Mouse (Mus musculus): Measurements from ENCODE around the gene Upk1a. TPM values are rescaled to one million over a fixed set of nuclear protein-coding genes. Genes with fewer than 3 reads are reported as not detected.

The Upk1a gene
- polyA plus RNA-seq, 1 experiment from 2014 or later: 0.35 TPM

DNA sequence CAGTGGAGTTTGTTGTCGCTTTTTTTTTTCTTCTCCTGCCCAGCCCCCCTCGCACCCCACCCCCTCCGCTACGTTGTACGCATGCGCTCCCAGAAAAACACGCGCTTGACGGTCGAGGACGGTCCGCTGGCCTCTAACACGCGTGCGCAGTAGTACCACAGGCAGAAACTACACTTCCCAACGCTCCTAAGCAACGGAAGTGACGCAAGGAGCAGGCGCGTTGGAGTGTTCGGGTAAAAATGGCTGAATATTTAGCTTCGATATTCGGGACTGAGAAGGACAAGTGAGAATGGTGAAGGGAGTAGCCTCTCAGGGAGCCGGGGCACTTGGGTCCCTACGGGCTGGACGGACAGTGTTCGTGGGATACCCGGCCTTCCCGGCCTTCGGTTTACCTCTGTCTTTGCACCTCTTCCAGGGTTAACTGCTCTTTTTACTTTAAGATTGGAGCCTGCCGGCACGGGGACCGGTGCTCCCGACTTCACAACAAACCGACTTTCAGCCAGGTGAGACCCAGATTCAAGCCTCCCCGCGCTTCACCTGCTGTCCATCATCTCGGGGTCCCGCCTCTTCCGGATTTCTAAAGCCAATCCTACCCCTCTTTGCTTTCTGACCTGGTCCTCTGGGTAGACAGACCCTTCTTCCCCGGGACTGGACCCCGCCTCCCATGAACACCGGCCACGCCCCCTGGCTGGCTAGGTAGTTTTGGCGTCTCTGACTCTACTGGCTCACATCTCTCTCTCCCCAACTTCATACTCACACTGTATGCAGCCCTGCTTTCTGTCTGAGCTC, 49.3 kb downstream of the Upk1a start, which contains the start of the genes U2af1l4, Gm49396 and Psenen:
TSS of gene U2af1l4 (plus strand) at position 185 of the 789 bp plus-strand sequence.
TSS of gene Gm49396 (plus strand) at position 228 of the 789 bp plus-strand sequence.
TSS of gene Psenen (minus strand) at position 511 of the 789 bp plus-strand sequence.
- Histone ChIP-seq H3K9me3 (replicated peaks) (no peaks in the 10 kb centered on the region), H3K27ac (peak within 1 kb of the TSS; percentile 94), H3K36me3 (peaks cover 35% of the 10 kb centered on the region), H3K4me1 (peaks cover 20% of the 10 kb centered on the region), H3K4me3 (peak within 1 kb of the TSS; percentile 76), H3K9ac (peak within 1 kb of the TSS; percentile 85), H3K27me3 (no peaks in the 10 kb centered on the region), H3K4me2 (replicated peaks) (peak within 1 kb of the TSS; percentile 82)
- under 1% methylated on average over 45 of the region's 45 CpGs for WGBS
- peak; percentile 84 for ATAC-seq (ENCODE audit: low FRiP score)

DNA sequence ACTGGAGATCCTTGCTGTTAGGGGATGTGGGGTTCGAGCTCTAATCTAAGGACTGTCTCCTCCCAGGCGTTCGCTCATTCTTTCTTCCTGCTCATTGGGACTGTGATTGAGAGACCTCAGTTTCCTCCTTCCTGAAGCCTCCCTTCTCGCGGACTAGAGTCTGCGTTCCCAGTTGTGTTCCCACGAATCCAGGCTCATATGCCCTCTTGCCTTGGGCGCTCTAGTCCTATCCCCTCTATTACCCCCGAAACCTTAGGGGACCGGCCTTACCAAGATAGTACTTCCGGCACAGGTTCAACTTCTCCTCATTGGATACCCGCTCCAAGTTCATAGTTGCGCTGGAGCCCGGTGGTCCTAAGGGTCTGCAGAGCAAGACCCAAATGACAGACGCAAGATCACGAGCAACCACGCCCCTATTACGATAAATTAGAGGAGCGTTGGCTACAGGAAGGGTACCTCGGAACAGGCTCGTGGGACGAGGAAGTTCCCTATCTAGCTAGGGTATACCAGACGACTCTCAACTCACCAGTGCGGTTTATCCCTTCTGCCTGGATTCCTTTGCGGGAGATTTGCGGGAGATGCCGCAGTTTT, 50.0 kb downstream of the Upk1a start:
- Histone ChIP-seq H3K4me1 (peaks cover 25% of the 10 kb centered on the region), H3K4me2 (replicated peaks) (peak overlapping the region; percentile 82), H3K9me3 (replicated peaks) (no peaks in the 10 kb centered on the region), H3K36me3 (peaks cover 33% of the 10 kb centered on the region), H3K4me3 (peak overlapping the region; percentile 76), H3K27me3 (no peaks in the 10 kb centered on the region), H3K9ac (peak overlapping the region; percentile 67), H3K27ac (peak overlapping the region; percentile 66)
- 3% methylated on average over 27 of the region's 27 CpGs for WGBS
- ATAC-seq (ENCODE audit: low FRiP score): 0 out of 2 replicates have a peak, but pooled peaks have one; percentile 14

DNA sequence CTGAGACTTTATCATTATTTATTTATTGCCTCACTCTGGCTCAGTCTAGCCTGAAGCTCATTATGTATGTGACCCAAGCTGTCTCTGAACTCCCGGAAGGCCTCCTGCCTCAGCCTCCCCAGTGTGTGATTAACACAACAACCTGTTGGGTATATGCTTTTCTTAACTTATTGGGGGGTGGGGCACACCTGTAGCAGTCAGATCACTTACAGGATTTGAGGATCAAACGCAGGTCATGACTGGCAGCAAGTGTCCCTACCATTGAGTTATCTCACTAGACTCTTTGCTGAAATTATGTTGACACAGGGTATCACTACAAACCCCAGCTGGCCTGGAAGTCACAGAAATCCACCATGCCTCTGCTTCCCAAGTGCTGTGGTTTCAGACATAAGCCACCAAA, 52.4 kb downstream of the Upk1a start:
- Histone ChIP-seq H3K4me1 (peaks cover 25% of the 10 kb centered on the region), H3K4me3 (no peak overlapping the region), H3K36me3 (peaks cover 33% of the 10 kb centered on the region), H3K9ac (no peak overlapping the region), H3K27me3 (no peaks in the 10 kb centered on the region), H3K4me2 (replicated peaks) (no peak overlapping the region), H3K9me3 (replicated peaks) (no peaks in the 10 kb centered on the region), H3K27ac (no peak overlapping the region)
- whole genome bisulfite sequencing: 78% methylated on average over 2 of the region's 2 CpGs
- no peak for ATAC-seq (ENCODE audit: low FRiP score)

DNA sequence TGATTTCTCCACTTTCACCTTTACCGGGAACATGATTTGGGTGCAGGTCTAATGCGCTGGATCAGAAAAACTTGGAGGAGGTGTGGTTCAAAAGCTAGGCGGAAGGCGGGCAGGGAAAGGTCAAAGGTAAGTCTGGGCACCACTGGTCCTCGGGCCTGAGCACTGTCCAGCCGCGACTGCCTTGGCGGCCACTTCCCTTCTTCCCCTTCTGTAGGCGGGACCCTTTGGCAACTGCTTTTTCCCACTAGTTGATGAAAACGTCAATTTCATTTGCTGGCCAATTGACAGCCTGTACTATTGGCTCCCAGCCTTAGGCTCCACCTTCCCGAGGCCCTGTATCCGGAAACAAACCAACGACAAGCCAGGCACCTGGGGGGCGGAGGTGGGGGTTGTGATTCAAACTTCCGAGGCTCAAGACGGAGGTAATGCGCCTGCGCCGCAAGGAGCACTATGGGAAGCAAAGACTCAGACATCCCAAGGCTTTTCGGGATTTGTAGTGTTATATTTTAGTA, 53.1 kb downstream of the Upk1a start, which contains the start of gene Lin37:
TSS of gene Lin37 (minus strand) at position 396 of the 512 bp plus-strand sequence.
- Histone ChIP-seq H3K4me3 (peak within 1 kb of the TSS; percentile 63), H3K36me3 (peaks cover 34% of the 10 kb centered on the region), H3K27me3 (no peaks in the 10 kb centered on the region), H3K27ac (no peak within 1 kb of the TSS), H3K9ac (peak within 1 kb of the TSS; percentile 81), H3K4me1 (peaks cover 25% of the 10 kb centered on the region), H3K4me2 (replicated peaks) (peak within 1 kb of the TSS; percentile 94), H3K9me3 (replicated peaks) (no peaks in the 10 kb centered on the region)
- ATAC-seq (ENCODE audit: low FRiP score): peak; percentile 87
- under 1% methylated on average over 20 of the region's 20 CpGs for WGBS

DNA sequence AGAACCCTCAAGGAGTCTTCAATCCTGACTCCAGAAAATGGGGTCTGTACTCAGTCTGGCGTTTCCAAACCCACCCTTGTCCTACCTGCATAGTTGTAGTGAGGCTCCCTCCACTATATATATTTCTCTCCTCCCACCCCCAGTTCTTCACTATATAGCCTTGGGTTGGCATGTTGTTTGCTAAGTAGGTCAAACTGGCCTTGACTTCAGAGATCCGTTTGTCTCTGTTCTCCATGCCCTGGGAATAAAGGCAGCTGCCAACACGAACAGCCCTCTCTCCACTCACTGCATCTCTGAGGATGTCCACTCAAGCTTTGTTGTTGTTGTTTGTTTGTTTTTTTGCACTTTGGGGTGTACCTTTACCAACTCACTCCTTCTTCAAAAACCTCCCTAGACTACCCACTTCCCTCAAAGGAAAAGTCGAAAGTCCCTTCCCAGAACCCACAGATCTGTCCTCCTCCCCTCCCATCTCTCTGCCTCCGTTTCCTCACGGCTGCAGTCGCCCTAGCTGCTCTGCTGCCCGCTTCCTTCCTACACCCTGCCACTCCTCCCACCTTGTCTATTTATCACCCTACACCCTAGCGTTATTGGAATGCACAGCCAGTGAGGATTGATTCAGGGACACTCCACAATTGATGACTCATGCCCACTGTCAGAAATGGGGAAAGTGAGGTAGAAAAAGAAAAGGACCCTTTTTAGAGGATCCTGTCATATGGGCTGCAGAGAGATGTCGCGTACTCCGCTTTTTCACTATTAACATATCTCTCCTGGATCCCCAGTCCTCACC, 53.8 kb downstream of the Upk1a start:
- H3K4me2 ChIP-seq (replicated peaks): peak overlapping the region; percentile 94
- WGBS: 18% methylated on average over 12 of the region's 12 CpGs
- no peaks in the 10 kb centered on the region for H3K9me3 ChIP-seq (replicated peaks)
- peak overlapping the region; percentile 81 for H3K9ac ChIP-seq
- peak overlapping the region; percentile 63 for H3K4me3 ChIP-seq
- no peak overlapping the region for H3K27ac ChIP-seq
- H3K36me3 ChIP-seq: peaks cover 36% of the 10 kb centered on the region
- peaks cover 22% of the 10 kb centered on the region for H3K4me1 ChIP-seq
- 0 out of 2 replicates have a peak, but pooled peaks cover 2% of the 10 kb centered on the region for H3K27me3 ChIP-seq
- ATAC-seq (ENCODE audit: low FRiP score): no peak

DNA sequence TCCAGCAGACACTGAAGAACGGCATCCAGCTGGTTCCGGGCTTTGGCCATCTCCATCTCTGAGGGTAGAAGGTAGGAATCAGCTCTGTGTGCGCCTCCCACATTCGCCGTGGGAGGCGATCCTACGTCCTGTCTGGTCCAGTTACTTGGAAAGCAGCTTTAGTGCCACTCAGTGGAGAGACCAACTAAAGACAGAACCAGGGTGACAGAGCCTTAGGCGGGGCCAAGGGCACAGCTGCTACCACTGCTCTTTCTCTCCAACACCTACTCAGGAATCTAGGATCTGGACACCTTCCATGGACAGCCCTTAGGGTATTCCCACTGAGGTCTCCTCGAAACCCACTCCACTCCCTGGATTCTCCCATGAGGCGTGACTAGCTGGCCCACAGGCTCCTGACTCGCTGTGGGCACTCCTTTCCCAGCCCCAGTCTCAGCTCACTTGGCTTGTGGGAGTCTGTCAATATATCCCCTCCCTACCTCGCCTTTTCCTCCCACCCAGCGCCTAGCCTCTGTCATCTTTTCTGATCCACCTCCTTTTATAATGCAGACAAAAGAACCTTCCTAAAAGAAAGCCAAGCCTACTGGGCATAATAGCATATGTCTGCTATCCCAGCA, 54.6 kb downstream of the Upk1a start:
- no peak for ATAC-seq (ENCODE audit: low FRiP score)
- Histone ChIP-seq H3K4me3 (peak overlapping the region; percentile 63), H3K27me3 (0 out of 2 replicates have a peak, but pooled peaks cover 3% of the 10 kb centered on the region), H3K9ac (0 out of 2 replicates have a peak overlapping the region, but pooled peaks have one; percentile 81), H3K4me1 (peaks cover 27% of the 10 kb centered on the region), H3K9me3 (replicated peaks) (no peaks in the 10 kb centered on the region), H3K27ac (no peak overlapping the region), H3K36me3 (peaks cover 36% of the 10 kb centered on the region), H3K4me2 (replicated peaks) (peak overlapping the region; percentile 94)
- WGBS: 87% methylated on average over 13 of the region's 13 CpGs

DNA sequence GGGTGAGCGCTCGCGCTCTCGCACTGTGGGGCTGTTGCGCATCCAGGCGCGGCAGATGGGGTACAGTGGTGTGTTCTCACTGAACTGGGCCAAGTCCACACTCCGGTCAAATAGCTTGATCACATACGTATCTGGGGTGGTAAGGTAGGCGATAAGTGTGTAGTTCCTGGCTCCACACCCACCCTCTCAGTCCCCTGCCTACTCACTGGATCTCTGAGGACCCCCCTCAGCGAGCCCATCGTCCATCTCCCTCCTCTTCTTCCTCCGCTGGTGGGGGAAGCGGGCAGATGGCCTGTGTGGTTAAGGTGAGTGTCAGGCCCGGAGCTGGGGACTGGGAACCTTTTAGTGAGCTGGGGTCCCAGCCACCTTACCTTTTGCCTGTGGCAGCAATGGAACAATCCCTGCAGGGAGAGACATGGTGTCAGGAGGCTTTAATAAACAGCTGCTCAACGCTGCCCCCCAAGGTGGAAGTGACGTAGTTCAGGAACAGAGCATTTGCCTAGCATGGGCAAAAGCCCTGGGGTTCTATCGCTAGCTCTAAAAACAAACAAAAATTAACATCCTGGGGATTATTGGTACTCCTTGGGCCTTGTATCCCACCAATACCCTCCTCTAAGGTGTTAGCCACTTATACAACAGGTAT, 55.6 kb downstream of the Upk1a start:
- peaks cover 28% of the 10 kb centered on the region for H3K4me1 ChIP-seq
- no peak overlapping the region for H3K9ac ChIP-seq
- 0 out of 2 replicates have a peak, but pooled peaks cover 3% of the 10 kb centered on the region for H3K27me3 ChIP-seq
- H3K4me2 ChIP-seq (replicated peaks): no peak overlapping the region
- no peaks in the 10 kb centered on the region for H3K9me3 ChIP-seq (replicated peaks)
- no peak overlapping the region for H3K27ac ChIP-seq
- no peak overlapping the region for H3K4me3 ChIP-seq
- WGBS: 90% methylated on average over 18 of the region's 18 CpGs
- no peak for ATAC-seq (ENCODE audit: low FRiP score)
- H3K36me3 ChIP-seq: peaks cover 36% of the 10 kb centered on the region

DNA sequence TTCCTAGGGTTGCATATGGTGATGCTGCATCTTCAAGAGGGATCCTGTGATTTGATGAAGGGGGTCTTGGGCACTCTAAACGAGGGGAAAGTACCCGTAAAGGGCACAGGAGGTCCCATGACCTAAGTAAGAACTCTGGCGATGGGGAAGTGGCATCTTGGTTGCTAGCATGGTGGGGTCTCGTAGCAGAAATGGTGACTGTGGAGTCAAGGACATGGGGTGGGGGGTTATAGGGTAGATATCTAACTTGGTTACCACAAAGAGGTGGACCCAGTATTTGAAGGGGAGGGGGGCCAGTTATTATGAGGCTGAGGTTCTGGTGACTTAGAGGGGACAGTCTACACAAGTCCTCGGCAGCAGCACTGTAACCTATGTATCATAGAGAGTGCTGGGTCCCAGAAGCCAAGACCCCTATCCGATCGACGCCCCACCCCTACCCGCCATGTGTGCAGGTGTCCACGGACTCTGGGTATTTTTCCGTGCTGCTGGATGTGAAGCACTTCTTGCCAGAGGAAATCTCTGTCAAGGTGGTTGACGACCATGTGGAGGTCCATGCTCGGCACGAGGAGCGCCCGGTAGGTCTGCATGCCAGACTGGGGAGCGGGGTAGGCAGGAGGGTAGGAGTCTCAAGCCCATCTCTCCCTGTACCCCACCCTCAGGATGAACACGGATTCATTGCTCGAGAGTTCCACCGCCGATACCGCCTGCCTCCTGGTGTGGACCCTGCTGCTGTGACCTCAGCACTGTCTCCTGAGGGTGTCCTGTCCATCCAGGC, 58.6 kb downstream of the Upk1a start:
- H3K4me1 ChIP-seq: peaks cover 26% of the 10 kb centered on the region
- peak overlapping the region; percentile 87 for H3K4me2 ChIP-seq (replicated peaks)
- 0 out of 2 replicates have a peak overlapping the region, but pooled peaks have one; percentile 61 for H3K4me3 ChIP-seq
- H3K36me3 ChIP-seq: peaks cover 38% of the 10 kb centered on the region
- H3K27ac ChIP-seq: no peak overlapping the region
- WGBS: 86% methylated on average over 22 of the region's 22 CpGs
- ATAC-seq (ENCODE audit: low FRiP score): no peak
- H3K9me3 ChIP-seq (replicated peaks): no peaks in the 10 kb centered on the region
- H3K27me3 ChIP-seq: 0 out of 2 replicates have a peak, but pooled peaks cover 3% of the 10 kb centered on the region
- peak overlapping the region; percentile 75; the same call in 1 of the 2 replicates for H3K9ac ChIP-seq

Data from hindbrain, embryonic 12.5 days (tissue).